In the genomic region with DNA sequence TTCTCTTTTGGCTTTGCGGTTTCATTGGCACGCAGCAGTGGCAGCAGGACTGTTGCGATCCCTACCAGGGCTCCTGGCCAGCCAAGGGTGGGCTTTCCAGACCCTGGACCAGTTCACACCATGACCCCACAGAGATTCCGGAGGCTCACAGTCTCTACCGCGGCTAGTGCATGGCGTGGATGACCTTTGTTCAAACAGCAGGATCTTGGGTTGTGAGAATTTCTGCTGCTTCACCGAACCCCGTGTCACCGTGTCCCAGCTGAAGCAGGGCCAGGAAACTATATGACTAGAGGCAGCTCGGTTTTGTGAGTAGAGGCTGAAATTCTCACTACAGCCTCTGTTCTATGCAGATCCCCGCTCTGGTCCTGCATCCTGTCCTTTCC, we compare ENCODE assay signal across 8 mouse cellular contexts. TPM values are rescaled to one million over a fixed set of nuclear protein-coding genes. Genes with fewer than 3 reads are reported as not detected.
DNase-seq lines count a peak whose midpoint lies in the region; ATAC-seq lines count a peak whose summit lies in the region.

No protein-coding gene starts in this region.

- 56% methylated on average over 12 of the region's 12 CpGs for WGBS in midbrain, embryonic 14.5 days

- H3K4me1 ChIP-seq in midbrain, embryonic 14.5 days (ENCODE audit: control insufficient read depth, insufficient read depth, low read length): peaks cover 3% of the 10 kb centered on the region; the same call in 1 of the 2 replicates

- no peak overlapping the region for H3K9ac ChIP-seq in midbrain, embryonic 14.5 days (replicated peaks; ENCODE audit: low read length)

- peak; percentile 52; the same call in 1 of the 2 replicates for ATAC-seq in midbrain, embryonic 14.5 days (ENCODE audit: low FRiP score, low TSS enrichment)

- peak overlapping the region; percentile 30; the same call in 1 of the 2 replicates for H3K4me2 ChIP-seq in midbrain, embryonic 14.5 days (ENCODE audit: low read length)

- no peaks in the 10 kb centered on the region for H3K27me3 ChIP-seq in midbrain, embryonic 14.5 days (ENCODE audit: control insufficient read depth, insufficient read depth, low read length)

- H3K27ac ChIP-seq in midbrain, embryonic 14.5 days (replicated peaks; ENCODE audit: low read depth, low read length): peak overlapping the region; percentile 52; the same call in 1 of the 2 replicates

- no peaks in the 10 kb centered on the region for H3K36me3 ChIP-seq in midbrain, embryonic 14.5 days (ENCODE audit: control insufficient read depth, insufficient read depth, low read length)

- no peaks in the 10 kb centered on the region for H3K9me3 ChIP-seq in midbrain, embryonic 14.5 days (ENCODE audit: control insufficient read depth, low read length)

- H3K4me3 ChIP-seq in midbrain, embryonic 14.5 days (replicated peaks; ENCODE audit: low read depth, low read length): no peak overlapping the region

- peak; percentile 23 to 26 for DNase-seq in cerebellum, postnatal 25 days
- DNase-seq in cerebellum, adult 11-12 months: no peak
- DNase-seq in right cerebral cortex, postnatal 4 days: peak; percentile 12
- no peak for DNase-seq in right cerebral cortex, postnatal 36 days (ENCODE audit: low spot score in 2 of 2)
- peak; percentile 55 for DNase-seq in kidney, adult 11 months
- DNase-seq in midbrain, embryonic 14.5 days: peak; percentile 29
- DNase-seq in urinary bladder, postnatal 14 days (ENCODE audit: low spot score): no peak
- no peak for DNase-seq in spleen, postnatal 14 days (ENCODE audit: low spot score in 2 of 2)

RNA-seq across cellular contexts. Expression of a gene that starts 7.7 kb away (rescaled TPM):
- polyA plus RNA-seq in midbrain, embryonic 14.5 days (2014; fragmentation: Nextera tagmentation; extraction: Ambion mirVana): 15.7 and 29.0 TPM in 2 replicates

RNA-seq across cellular contexts. Expression of a gene that starts 39.8 kb away (rescaled TPM):
- polyA plus RNA-seq in midbrain, embryonic 14.5 days (2014; fragmentation: Nextera tagmentation; extraction: Ambion mirVana): not detected in 2 replicates

RNA-seq across cellular contexts. Expression of a gene that starts 45.0 kb away (rescaled TPM):
- polyA plus RNA-seq in midbrain, embryonic 14.5 days (2014; fragmentation: Nextera tagmentation; extraction: Ambion mirVana): 0.27 and 0.33 TPM in 2 replicates

Comparison
In these comparisons a context has a peak if more than half of its experiments do, and no peak if none do; other contexts are left out.
1. DNase-seq: peak in cerebellum, postnatal 25 days (2 of 2), right cerebral cortex, postnatal 4 days (single experiment), kidney, adult 11 months (single experiment) and midbrain, embryonic 14.5 days (single experiment); none in cerebellum, adult 11-12 months (single experiment), right cerebral cortex, postnatal 36 days (0 of 2), urinary bladder, postnatal 14 days (single experiment) and spleen, postnatal 14 days (0 of 2).